Mouse (Mus musculus): Measurements from ENCODE around the gene Slc25a43.

DNA sequence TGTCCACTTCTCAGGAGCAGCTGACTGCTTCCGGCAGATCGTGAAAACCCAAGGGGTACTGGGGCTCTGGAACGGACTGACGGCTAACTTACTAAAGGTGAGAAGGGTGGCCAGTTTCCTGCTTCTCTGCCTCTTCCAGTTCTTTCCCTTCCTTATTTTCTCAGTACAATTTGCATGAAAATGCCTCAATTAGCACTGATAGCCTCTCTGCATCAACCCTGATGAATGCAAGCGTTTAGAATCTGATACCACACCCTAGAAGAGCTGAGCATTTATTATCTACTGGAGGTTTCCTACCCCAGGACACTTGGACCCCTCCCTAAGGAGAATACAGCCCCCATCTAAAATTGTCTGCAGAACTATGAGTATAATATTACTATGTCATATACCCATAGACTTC is 32.1 kb downstream of the Slc25a43 start:
- TF ChIP-seq ZC3H11A (IDR thresholded peaks at IDR 0.05; ENCODE audit: borderline replicate concordance, low read depth, low read length) = no peak
- no peak for TF ChIP-seq ZNF384 (IDR thresholded peaks at IDR 0.05; ENCODE audit: low read depth, low read length)
- TF ChIP-seq MAFK (IDR thresholded peaks at IDR 0.05; ENCODE audit: insufficient read depth, low read depth, low read length) = no peak
- no peak for TF ChIP-seq HCFC1 (IDR thresholded peaks at IDR 0.05; ENCODE audit: borderline replicate concordance, insufficient read depth, low read length)
- no peak for TF ChIP-seq CHD2 (IDR thresholded peaks at IDR 0.05; ENCODE audit: low read depth, low read length)
